In genomic region chr1:156990567-156991494, GRCm38 (mm10) we compare ENCODE assay signal across 9 mouse cellular contexts. TPM values are rescaled to one million over a fixed set of nuclear protein-coding genes. Genes with fewer than 3 reads are reported as not detected.
DNase-seq lines count a peak whose midpoint lies in the region; ATAC-seq and TF ChIP-seq lines count a peak whose summit lies in the region.
"Had no signal": no experiment of that assay in that cellular context is flagged by ENCODE, and none has a peak within 500 bp of the region (broad histone marks: within the 10 kb centered on the region; RNA-seq: fewer than 3 reads in every experiment).

No protein-coding gene starts in this region.

- peaks cover 38% of the 10 kb centered on the region for H3K4me1 ChIP-seq in spleen, adult 2 months (ENCODE audit: control insufficient read depth, insufficient read depth, insufficient read length)
- no peaks in the 10 kb centered on the region for H3K4me1 ChIP-seq in embryonic facial prominence, embryonic 15.5 days
- H3K4me1 ChIP-seq in intestine, embryonic 15.5 days (replicated peaks), result peaks cover 11% of the 10 kb centered on the region; the same call in 1 of the 2 replicates
- peaks cover 10% of the 10 kb centered on the region; the same call in 1 of the 2 replicates for H3K4me1 ChIP-seq in neural tube, embryonic 14.5 days (ENCODE audit: control insufficient read depth, insufficient read depth, low read length)

- ATAC-seq in embryonic facial prominence, embryonic 15.5 days (ENCODE audit: insufficient number of reproducible peaks, low FRiP score, low TSS enrichment, low read depth), result no peak
- ATAC-seq in intestine, embryonic 15.5 days, result peak; percentile 90
- ATAC-seq in neural tube, embryonic 14.5 days (ENCODE audit: low read depth), result peak; percentile 39; the same call in 1 of the 2 replicates

- no peak for TF ChIP-seq CTCF in spleen, adult 2 months (IDR thresholded peaks at IDR 0.05; ENCODE audit: extremely low read depth, insufficient read depth, insufficient read length, insufficient replicate concordance)

- WGBS in spleen, adult 2 months, result 36% methylated on average over 14 of the region's 14 CpGs
- 53% methylated on average over 14 of the region's 14 CpGs for WGBS in embryonic facial prominence, embryonic 15.5 days
- 25% methylated on average over 14 of the region's 14 CpGs for WGBS in intestine, embryonic 15.5 days
- 56% methylated on average over 14 of the region's 14 CpGs for WGBS in neural tube, embryonic 14.5 days

- TF ChIP-seq POLR2A in spleen, adult 2 months (IDR thresholded peaks at IDR 0.05; ENCODE audit: low read depth, low read length), result no peak

- H3K27ac ChIP-seq in spleen, adult 2 months (ENCODE audit: insufficient read depth, low read length), result peak overlapping the region; percentile 86
- 0 out of 2 replicates have a peak overlapping the region, but pooled peaks have one; percentile 5 for H3K27ac ChIP-seq in embryonic facial prominence, embryonic 15.5 days (replicated peaks)
- H3K27ac ChIP-seq in intestine, embryonic 15.5 days, result no peak overlapping the region
- no peak overlapping the region for H3K27ac ChIP-seq in neural tube, embryonic 14.5 days (ENCODE audit: low read depth, low read length)

- no peak overlapping the region for H3K4me2 ChIP-seq in embryonic facial prominence, embryonic 15.5 days (replicated peaks)
- H3K4me2 ChIP-seq in intestine, embryonic 15.5 days (replicated peaks), result no peak overlapping the region; the same call in 1 of the 2 replicates
- no peak overlapping the region for H3K4me2 ChIP-seq in neural tube, embryonic 14.5 days (ENCODE audit: low read depth, low read length)

- no peaks in the 10 kb centered on the region for H3K36me3 ChIP-seq in spleen, adult 2 months (ENCODE audit: control insufficient read depth, insufficient read depth, low read length)
- H3K36me3 ChIP-seq in embryonic facial prominence, embryonic 15.5 days, result no peaks in the 10 kb centered on the region
- no peaks in the 10 kb centered on the region for H3K36me3 ChIP-seq in intestine, embryonic 15.5 days
- no peaks in the 10 kb centered on the region for H3K36me3 ChIP-seq in neural tube, embryonic 14.5 days (ENCODE audit: control insufficient read depth, insufficient read depth, low read length)

- H3K27me3 ChIP-seq in spleen, adult 2 months (ENCODE audit: control insufficient read depth, insufficient read depth, low read length), result no peaks in the 10 kb centered on the region
- 0 out of 2 replicates have a peak, but pooled peaks cover 3% of the 10 kb centered on the region for H3K27me3 ChIP-seq in embryonic facial prominence, embryonic 15.5 days
- H3K27me3 ChIP-seq in intestine, embryonic 15.5 days (replicated peaks), result no peaks in the 10 kb centered on the region
- no peaks in the 10 kb centered on the region for H3K27me3 ChIP-seq in neural tube, embryonic 14.5 days (ENCODE audit: control insufficient read depth, insufficient read depth, low read length)

- H3K9me3 ChIP-seq in embryonic facial prominence, embryonic 15.5 days (replicated peaks), result no peaks in the 10 kb centered on the region
- no peaks in the 10 kb centered on the region for H3K9me3 ChIP-seq in intestine, embryonic 15.5 days
- no peaks in the 10 kb centered on the region for H3K9me3 ChIP-seq in neural tube, embryonic 14.5 days (ENCODE audit: control insufficient read depth, low read length)

- no peak overlapping the region for H3K4me3 ChIP-seq in spleen, adult 2 months (ENCODE audit: extremely low read depth, insufficient read depth, insufficient read length)
- no peak overlapping the region for H3K4me3 ChIP-seq in embryonic facial prominence, embryonic 15.5 days (replicated peaks)
- no peak overlapping the region for H3K4me3 ChIP-seq in intestine, embryonic 15.5 days (replicated peaks)
- no peak overlapping the region for H3K4me3 ChIP-seq in neural tube, embryonic 14.5 days (ENCODE audit: low read depth, low read length)

- no peak overlapping the region for H3K9ac ChIP-seq in embryonic facial prominence, embryonic 15.5 days
- H3K9ac ChIP-seq in intestine, embryonic 15.5 days, result no peak overlapping the region
- H3K9ac ChIP-seq in neural tube, embryonic 14.5 days (replicated peaks; ENCODE audit: low read depth, low read length), result no peak overlapping the region

- no peak for DNase-seq in spleen, adult 2 months (ENCODE audit: low read depth in 1 of 2, low spot score in 2 of 2)
- DNase-seq in spleen, postnatal 36 days (ENCODE audit: low spot score in 2 of 2), result no peak
- DNase-seq in cerebellum, postnatal 14 days, result no peak
- DNase-seq in yolk sac, embryonic 10.5 days (ENCODE audit: low spot score), result no peak
- no peak for DNase-seq in frontal cortex, postnatal 36 days (ENCODE audit: low spot score in 2 of 2)
- DNase-seq: heart, adult 11 months had no signal

RNA-seq across cellular contexts. Expression of gene Ralgps2, which starts 51.4 kb away (rescaled TPM):
- 29.1 and 36.5 TPM in 2 replicates for polyA plus RNA-seq in spleen, adult 2 months (2012; rRNA removed)
- polyA plus RNA-seq in embryonic facial prominence, embryonic 15.5 days (2015; fragmentation: Nextera tagmentation; extraction: Ambion mirVana), result 74.4 and 88.1 TPM in 2 replicates
- polyA plus RNA-seq in intestine, embryonic 15.5 days (2015; fragmentation: Nextera tagmentation; extraction: Ambion mirVana), result 36.5 and 41.3 TPM in 2 replicates
- 91.6 and 99.5 TPM in 2 replicates for polyA plus RNA-seq in neural tube, embryonic 14.5 days (2014; fragmentation: Nextera tagmentation; extraction: Ambion mirVana)

Comparison
In these comparisons a context has a peak if more than half of its experiments do, and no peak if none do; other contexts are left out.
1. H3K27ac ChIP-seq: peak in spleen, adult 2 months (single experiment) and embryonic facial prominence, embryonic 15.5 days (single experiment); none in intestine, embryonic 15.5 days (single experiment) and neural tube, embryonic 14.5 days (single experiment).